Comparison of ENCODE assay signal across 7 mouse cellular contexts in genomic region chr9:92499710-92500410, GRCm38 (mm10). TPM values are rescaled to one million over a fixed set of nuclear protein-coding genes. Genes with fewer than 3 reads are reported as not detected.
A peak's percentile ranks its signal among the peaks of the same experiment; 100 is the strongest.
DNase-seq lines count a peak whose midpoint lies in the region; ATAC-seq and TF ChIP-seq lines count a peak whose summit lies in the region.

No protein-coding gene starts in this region.

- ATAC-seq in frontal cortex, adult (ENCODE audit: low TSS enrichment) = peak; percentile 89

- TF ChIP-seq CTCF in cerebellum, adult 2 months (IDR thresholded peaks at IDR 0.05; ENCODE audit: borderline replicate concordance, insufficient read depth, low read depth, low read length) = peak; percentile 86

- no peak overlapping the region for H3K4me3 ChIP-seq in cerebellum, adult 2 months (replicated peaks; ENCODE audit: insufficient read depth, low read depth, low read length)

- 32% methylated on average over 12 of the region's 12 CpGs for WGBS in cerebellum, adult 2 months

- H3K27me3 ChIP-seq in cerebellum, adult 2 months (ENCODE audit: control insufficient read depth, insufficient read depth, low read length) = no peaks in the 10 kb centered on the region

- H3K4me1 ChIP-seq in cerebellum, adult 2 months (ENCODE audit: control insufficient read depth, insufficient read depth, low read length) = no peaks in the 10 kb centered on the region

- peak; percentile 47 for DNase-seq in WW6 (ENCODE audit: low read depth, low spot score)
- DNase-seq in cerebellum, adult 2 months = peak; percentile 60 to 78
- DNase-seq in induced T-regulatory cell, adult 2 months (ENCODE audit: low read depth) = peak; percentile 67
- peak; percentile 82 to 92 for DNase-seq in left cerebral cortex, adult 18-20 months (ENCODE audit: low spot score in 2 of 2)
- peak; percentile 84 for DNase-seq in mesoderm, embryonic 11.5 days (ENCODE audit: low read depth, low spot score)
- peak; percentile 25 for DNase-seq in spleen, adult 12 weeks (ENCODE audit: low spot score)

- TF ChIP-seq POLR2A in cerebellum, adult 2 months (IDR thresholded peaks at IDR 0.05; ENCODE audit: borderline replicate concordance, insufficient read depth, low read length) = no peak

- no peak overlapping the region for H3K27ac ChIP-seq in cerebellum, adult 2 months (ENCODE audit: insufficient read depth, low read length)

RNA-seq across cellular contexts. Expression of gene Plod2, which starts 42.2 kb away (rescaled TPM):
- 9.7 and 10.3 TPM in 2 replicates for polyA plus RNA-seq in cerebellum, adult 2 months (2012; rRNA removed)
- 1 to 10 TPM; 3.0 to 4.6 TPM for total RNA-seq in left cerebral cortex, adult 18-20 months (2021)

RNA-seq across cellular contexts. Expression of gene Plscr4, which starts 42.7 kb away (rescaled TPM):
- 6.0 and 6.6 TPM in 2 replicates for polyA plus RNA-seq in cerebellum, adult 2 months (2012; rRNA removed)
- 1 to 10 TPM; 1.5 to 1.6 TPM for total RNA-seq in left cerebral cortex, adult 18-20 months (2021)

Comparison
In these comparisons a context has a peak if more than half of its experiments do, and no peak if none do; other contexts are left out.
1. DNase-seq: peak in every context shown above with its lines; median percentile 87 in left cerebral cortex, adult 18-20 months; 84 in mesoderm, embryonic 11.5 days; 69 in cerebellum, adult 2 months; 67 in induced T-regulatory cell, adult 2 months; 47 in WW6; 25 in spleen, adult 12 weeks.